Mouse (Mus musculus) hindbrain, embryonic 15.5 days (tissue): Measurements from ENCODE around the gene Th. TPM values are rescaled to one million over a fixed set of nuclear protein-coding genes. Genes with fewer than 3 reads are reported as not detected.
A peak's percentile ranks its signal among the peaks of the same experiment; 100 is the strongest.

ENCODE experiments used
- ATAC-seq: fragments of 200-750 bp; cut with Nextera tagmentation; 2 replicates; pipeline ENCODE4 v1.8.0; 2017; ENCODE audit warnings: low read depth, moderate number of reproducible peaks, moderate TSS enrichment; ENCODE audit not compliant: low FRiP score
- H3K27ac ChIP-seq: fragments of 300-500 bp; sonication (generic); replicated peaks from 2 replicates; pipeline ENCODE4 v1.5.1; 2015; ENCODE audit warnings: mild to moderate bottlenecking, inconsistent platforms
- H3K27me3 ChIP-seq: fragments of 300-500 bp; sonication (generic); 2 replicates; pipeline ENCODE4 v1.6.1; 2015; ENCODE audit warnings: control low read depth, inconsistent platforms
- H3K36me3 ChIP-seq: fragments of 300-500 bp; sonication (generic); 2 replicates; pipeline ENCODE4 v1.6.1; 2015; ENCODE audit warnings: control low read depth, inconsistent platforms
- H3K4me1 ChIP-seq: fragments of 300-500 bp; sonication (generic); replicated peaks from 2 replicates; pipeline ENCODE4 v1.6.1; 2015; ENCODE audit warnings: control low read depth, inconsistent platforms
- H3K4me2 ChIP-seq: fragments of 300-500 bp; sonication (generic); 2 replicates; pipeline ENCODE4 v1.6.1; 2015; ENCODE audit warnings: moderate library complexity, mild to moderate bottlenecking, inconsistent platforms
- H3K4me3 ChIP-seq: fragments of 300-500 bp; sonication (generic); 2 replicates; pipeline ENCODE4 v1.5.1; 2015; ENCODE audit warnings: mild to moderate bottlenecking, inconsistent platforms
- H3K9ac ChIP-seq: fragments of 300-500 bp; sonication (generic); 2 replicates; pipeline ENCODE4 v1.6.1; 2015; ENCODE audit warnings: inconsistent platforms
- H3K9me3 ChIP-seq: fragments of 300-500 bp; sonication (generic); 2 replicates; pipeline ENCODE4 v1.6.1; 2016; ENCODE audit warnings: control low read depth, inconsistent platforms
- WGBS: fragments of 180-500 bp; shearing (Covaris S2); methylation state at CpG from one replicate; pipeline ENCODE4 v1.1.7; 2015; 5-methylcytosine and 5-hydroxymethylcytosine counted together
- polyA plus RNA-seq: library from polyadenylated mRNA; unstranded; fragments of >200 nt; fragmentation: Nextera tagmentation; extraction: Ambion mirVana; gene quantifications from 2 replicates; pipeline ENCODE4 v1.2.1, GENCODE M21; 2015

Gene Th
- polyA plus RNA-seq, 1 experiment from 2014 or later = 11.0 TPM

DNA sequence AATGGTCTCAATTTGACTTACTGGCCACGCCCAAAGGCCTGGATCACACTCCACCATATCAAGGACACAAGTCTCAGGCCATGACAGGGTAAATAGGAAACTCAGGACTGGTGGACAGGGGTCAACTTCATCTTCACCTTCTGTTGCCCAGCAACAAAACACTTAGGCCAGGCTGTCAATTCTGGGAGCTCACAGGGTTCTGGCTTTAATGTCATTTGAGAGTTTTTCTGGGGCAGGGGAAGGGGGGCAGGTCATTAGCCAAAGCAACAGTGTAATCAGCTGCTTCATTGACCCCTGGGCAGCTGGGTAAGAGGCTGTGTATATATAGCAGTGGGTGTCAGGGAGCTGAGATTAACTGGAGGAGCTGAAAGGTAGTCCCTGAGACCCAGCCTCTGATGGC is 33.5 kb downstream of the Th start:
- H3K27ac ChIP-seq = no peak overlapping the region

DNA sequence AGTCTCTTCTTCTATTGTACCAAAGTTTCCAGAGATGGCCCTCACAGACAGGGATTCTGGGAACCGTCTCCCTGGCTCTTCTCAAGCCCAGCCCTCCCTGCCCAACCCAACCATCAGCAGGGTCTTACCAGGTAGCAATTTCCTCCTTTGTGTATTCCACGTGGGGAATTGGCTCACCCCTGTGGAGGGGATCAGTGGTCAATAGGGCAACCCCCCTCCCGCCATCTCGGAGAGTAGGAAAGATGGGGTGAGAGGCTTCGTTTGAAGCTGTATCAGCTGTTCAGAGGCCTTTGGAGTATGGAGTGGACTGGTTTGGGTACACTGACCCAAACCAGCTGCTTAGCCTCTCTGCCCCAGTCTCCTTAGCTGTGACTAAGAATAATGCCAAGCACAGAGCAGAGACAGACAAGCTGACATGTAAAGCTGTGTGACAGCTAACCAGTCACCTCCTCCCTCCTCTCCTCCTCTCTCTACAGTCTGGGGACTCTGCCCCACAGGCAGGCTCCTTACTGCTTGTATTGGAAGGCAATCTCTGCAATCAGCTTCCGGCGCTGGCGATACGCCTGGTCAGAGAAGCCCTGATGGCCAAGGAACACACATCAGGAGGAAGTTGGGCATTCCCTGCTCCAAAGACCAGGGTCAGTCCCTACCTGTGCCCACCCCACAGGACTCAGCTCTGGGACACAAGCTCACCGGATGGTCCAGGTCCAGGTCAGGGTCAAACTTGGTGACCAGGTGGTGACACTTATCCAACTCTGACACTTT is 34.8 kb downstream of the Th start:
- H3K4me3 ChIP-seq = no peak overlapping the region
- no peaks in the 10 kb centered on the region for H3K9me3 ChIP-seq
- no peaks in the 10 kb centered on the region for H3K27me3 ChIP-seq
- H3K9ac ChIP-seq = no peak overlapping the region
- H3K4me2 ChIP-seq = no peak overlapping the region
- WGBS = 76% methylated on average over 10 of the region's 10 CpGs
- no peak overlapping the region for H3K27ac ChIP-seq
- H3K36me3 ChIP-seq = no peaks in the 10 kb centered on the region
- H3K4me1 ChIP-seq = peaks cover 1% of the 10 kb centered on the region
- no peak for ATAC-seq

More for the DNA sequence above, 33.5 kb downstream of the Th start:
- H3K4me3 ChIP-seq = no peak overlapping the region
- H3K36me3 ChIP-seq = no peaks in the 10 kb centered on the region
- H3K4me1 ChIP-seq = peaks cover 14% of the 10 kb centered on the region
- H3K9ac ChIP-seq = no peak overlapping the region
- no peak overlapping the region for H3K4me2 ChIP-seq
- no peaks in the 10 kb centered on the region for H3K9me3 ChIP-seq
- 61% methylated on average over 1 of the region's 1 CpGs for WGBS
- no peaks in the 10 kb centered on the region for H3K27me3 ChIP-seq
- ATAC-seq = no peak

DNA sequence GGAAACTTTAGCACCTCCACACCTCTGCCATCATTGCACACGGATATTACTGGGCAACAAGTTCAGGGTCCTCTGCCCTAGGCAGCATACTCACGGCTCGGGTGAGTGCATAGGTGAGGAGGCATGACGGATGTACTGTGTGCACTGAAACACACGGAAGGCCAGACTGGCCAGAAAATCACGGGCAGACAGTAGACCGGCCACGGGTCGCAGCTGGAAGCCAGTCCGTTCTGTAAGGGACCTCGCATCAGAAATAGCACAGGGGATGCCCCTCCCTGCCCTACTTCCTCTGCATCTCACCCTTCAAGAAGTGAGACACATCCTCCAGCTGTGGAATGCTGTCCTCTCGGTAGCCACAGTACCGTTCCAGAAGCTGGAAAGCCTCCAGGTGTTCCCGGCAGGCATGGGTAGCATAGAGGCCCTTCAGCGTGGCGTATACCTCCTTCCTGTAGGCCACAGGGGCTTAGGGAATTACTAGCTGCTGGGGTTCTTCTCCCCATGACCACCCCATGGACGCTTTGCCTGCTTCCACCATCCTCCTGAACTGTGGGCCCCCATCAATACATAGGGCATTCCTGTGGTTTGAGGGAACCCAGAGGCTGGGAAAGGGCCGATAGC is 35.6 kb downstream of the Th start:
- no peak overlapping the region for H3K4me2 ChIP-seq
- H3K27me3 ChIP-seq = no peaks in the 10 kb centered on the region
- no peak overlapping the region for H3K4me3 ChIP-seq
- H3K9ac ChIP-seq = no peak overlapping the region
- H3K4me1 ChIP-seq = no peaks in the 10 kb centered on the region; the same call in 1 of the 2 replicates
- WGBS = 81% methylated on average over 18 of the region's 18 CpGs
- no peak for ATAC-seq
- H3K9me3 ChIP-seq = no peaks in the 10 kb centered on the region
- H3K27ac ChIP-seq = no peak overlapping the region
- no peaks in the 10 kb centered on the region for H3K36me3 ChIP-seq

DNA sequence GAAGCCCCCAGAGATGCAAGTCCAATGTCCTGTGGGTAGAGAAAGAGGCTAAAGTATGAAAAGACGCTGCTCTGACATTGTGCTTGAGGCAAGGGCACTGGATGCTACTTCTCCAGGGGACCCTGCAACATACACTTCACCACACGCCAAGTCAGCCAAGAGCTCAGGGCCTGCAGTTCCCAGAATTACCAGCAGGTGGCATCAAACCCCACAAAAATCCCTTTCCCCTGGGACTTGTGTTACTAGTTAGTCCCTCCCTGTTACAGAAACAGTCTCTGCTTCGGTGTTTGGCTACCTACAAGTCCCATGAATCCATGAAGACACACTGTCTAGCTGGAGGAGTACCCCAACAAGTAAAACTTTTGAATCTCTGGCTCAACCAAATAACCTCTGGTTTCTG is 36.3 kb downstream of the Th start:
- 5% methylated on average over 3 of the region's 3 CpGs for WGBS
- Histone ChIP-seq H3K27me3 (no peaks in the 10 kb centered on the region), H3K27ac (no peak overlapping the region)

DNA sequence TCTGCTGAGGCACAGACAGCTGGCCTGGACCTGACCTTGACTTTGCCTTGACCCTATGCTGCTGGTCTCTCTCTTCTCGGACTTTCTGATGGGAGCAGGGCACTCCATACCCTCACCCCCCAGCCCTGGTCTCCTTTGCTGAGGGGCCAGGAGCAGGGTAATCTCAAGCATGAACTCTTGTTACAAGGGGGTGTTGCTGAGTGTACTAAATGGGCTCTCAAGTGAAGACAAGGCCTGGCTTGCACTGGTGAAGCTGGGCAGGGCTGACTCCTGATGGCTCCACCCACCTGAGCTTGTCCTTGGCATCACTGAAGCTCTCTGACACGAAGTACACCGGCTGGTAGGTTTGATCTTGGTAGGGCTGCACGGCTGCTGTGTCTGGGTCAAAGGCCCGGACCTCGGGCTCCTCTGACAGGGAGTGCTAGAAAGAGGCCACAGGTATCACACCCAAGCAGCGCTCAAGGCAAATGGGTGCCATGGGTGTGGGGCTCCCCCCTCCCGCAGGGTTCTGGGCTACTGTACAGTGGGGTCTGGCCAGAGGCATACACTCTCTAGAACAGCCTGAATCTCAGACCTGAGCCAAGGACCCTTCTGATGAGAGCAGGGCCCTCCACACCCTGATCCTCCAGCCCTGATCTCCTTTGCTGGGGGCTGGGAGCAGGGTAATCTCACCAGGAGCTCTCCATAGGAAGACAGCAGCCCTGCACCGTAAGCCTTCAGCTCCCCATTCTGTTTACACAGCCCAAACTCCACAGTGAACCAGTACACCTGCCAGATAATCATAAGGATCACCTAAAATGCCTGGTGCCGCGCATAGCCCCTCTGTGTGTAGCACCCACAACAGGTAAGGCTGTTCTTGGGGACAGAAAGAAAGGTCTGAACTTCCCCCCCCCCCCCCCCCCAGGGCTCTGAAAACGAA is 36.9 kb downstream of the Th start:
- Histone ChIP-seq H3K4me2 (no peak overlapping the region), H3K27me3 (no peaks in the 10 kb centered on the region), H3K9me3 (no peaks in the 10 kb centered on the region), H3K27ac (no peak overlapping the region), H3K9ac (no peak overlapping the region), H3K4me3 (no peak overlapping the region), H3K36me3 (no peaks in the 10 kb centered on the region), H3K4me1 (no peaks in the 10 kb centered on the region)
- 72% methylated on average over 12 of the region's 12 CpGs for WGBS
- ATAC-seq = 0 out of 2 replicates have a peak, but pooled peaks have one; percentile 36

More for the DNA sequence above, 36.3 kb downstream of the Th start:
- no peaks in the 10 kb centered on the region for H3K36me3 ChIP-seq
- no peaks in the 10 kb centered on the region; the same call in 1 of the 2 replicates for H3K4me1 ChIP-seq
- H3K4me2 ChIP-seq = no peak overlapping the region
- ATAC-seq = peak; percentile 71; the same call in 1 of the 2 replicates
- no peak overlapping the region for H3K9ac ChIP-seq
- no peak overlapping the region for H3K4me3 ChIP-seq
- H3K9me3 ChIP-seq = no peaks in the 10 kb centered on the region

DNA sequence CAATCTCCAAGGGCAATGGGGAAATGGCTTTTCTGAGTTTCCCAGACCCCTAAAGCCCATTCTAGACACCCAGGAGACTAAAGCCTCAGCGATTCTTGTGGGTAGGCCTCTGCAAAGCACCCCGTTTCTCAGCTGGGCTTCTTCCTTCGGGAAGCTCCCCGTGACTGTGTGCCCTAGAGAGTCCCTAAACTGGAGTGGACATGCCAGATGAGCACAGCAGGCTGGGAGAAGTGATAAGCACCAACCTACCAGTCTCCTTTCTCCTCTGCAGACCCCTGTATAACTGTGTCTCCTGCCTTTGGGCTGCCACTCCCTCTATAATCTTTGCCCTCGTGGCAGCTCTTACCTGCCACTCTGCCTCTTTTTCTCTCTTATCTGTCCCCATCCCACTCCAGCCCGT is 37.6 kb downstream of the Th start:
- 85% methylated on average over 6 of the region's 6 CpGs for WGBS
- Histone ChIP-seq H3K27me3 (no peaks in the 10 kb centered on the region), H3K9me3 (no peaks in the 10 kb centered on the region), H3K27ac (no peak overlapping the region), H3K4me3 (no peak overlapping the region), H3K4me1 (no peaks in the 10 kb centered on the region), H3K4me2 (no peak overlapping the region), H3K36me3 (no peaks in the 10 kb centered on the region), H3K9ac (no peak overlapping the region)
- no peak for ATAC-seq

DNA sequence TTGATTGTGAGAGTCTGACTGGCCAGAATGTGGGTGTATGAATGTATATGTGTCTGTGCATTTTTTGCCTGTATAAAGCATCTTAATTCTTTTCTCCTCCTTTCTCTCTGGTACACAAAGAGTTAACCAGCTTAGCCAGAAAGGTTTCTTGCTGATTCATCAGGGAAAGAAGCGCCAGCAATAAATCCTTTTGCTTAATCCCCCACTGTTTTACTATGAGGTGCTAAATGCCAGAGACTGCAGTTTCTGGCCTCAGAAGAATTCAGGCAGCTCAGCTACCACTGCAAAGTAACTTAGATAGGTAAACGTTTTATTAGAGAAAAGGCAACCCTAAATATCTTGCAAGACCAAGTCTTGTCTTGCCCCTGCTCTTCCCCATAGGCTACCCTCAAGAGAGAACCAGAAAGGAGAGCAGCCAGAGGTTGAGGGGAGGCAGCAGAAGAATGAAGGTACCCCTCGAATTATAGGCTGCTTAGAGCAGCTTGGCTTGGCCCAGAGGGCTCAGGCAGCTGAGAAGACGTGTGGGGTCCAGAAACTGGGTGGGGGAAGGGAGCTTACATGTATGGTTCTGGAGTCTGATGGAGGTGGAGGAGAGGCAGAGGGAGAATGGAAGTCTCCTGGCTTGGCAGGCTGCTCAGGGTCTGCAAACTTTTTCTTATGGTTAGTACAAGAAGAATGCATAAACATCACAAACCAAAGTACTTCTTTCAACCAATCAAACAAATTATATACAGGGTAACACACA is 61.3 kb downstream of the Th start:
- no peak for ATAC-seq
- Histone ChIP-seq H3K9me3 (no peaks in the 10 kb centered on the region), H3K4me1 (no peaks in the 10 kb centered on the region), H3K27me3 (no peaks in the 10 kb centered on the region), H3K27ac (no peak overlapping the region), H3K4me3 (no peak overlapping the region), H3K9ac (no peak overlapping the region), H3K4me2 (no peak overlapping the region), H3K36me3 (no peaks in the 10 kb centered on the region)
- 6% methylated on average over 4 of the region's 4 CpGs for WGBS

DNA sequence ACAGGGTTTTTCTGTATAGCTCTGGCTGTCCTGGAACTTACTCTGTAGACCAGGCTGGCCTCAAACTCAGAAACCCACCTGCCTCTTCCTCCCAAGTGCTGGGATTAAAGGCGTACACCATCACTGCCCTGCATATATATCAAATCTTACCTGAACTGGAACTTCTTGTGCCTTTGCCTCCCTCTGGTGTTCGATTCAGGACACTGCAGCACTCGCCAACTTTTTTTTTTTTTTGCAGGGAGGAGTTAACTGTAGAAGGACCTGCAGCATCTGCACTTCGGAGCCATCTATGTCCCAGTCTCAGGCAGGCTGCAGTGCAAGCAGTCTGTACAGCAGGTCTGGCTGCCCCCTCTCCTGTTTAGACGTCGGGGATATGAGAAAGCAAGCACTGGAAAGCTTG is 80.2 kb downstream of the Th start:
- Histone ChIP-seq H3K27ac (no peak overlapping the region), H3K27me3 (no peaks in the 10 kb centered on the region), H3K4me2 (no peak overlapping the region), H3K9ac (no peak overlapping the region), H3K36me3 (no peaks in the 10 kb centered on the region), H3K9me3 (no peaks in the 10 kb centered on the region), H3K4me3 (no peak overlapping the region), H3K4me1 (no peaks in the 10 kb centered on the region)
- ATAC-seq = no peak
- WGBS = 23% methylated on average over 6 of the region's 6 CpGs

Other genes with a start within 250 kb of the Th start
- 0.81 and 2.0 TPM in 2 replicates for gene Ins2, start 187.7 kb downstream of the Th start, polyA plus RNA-seq
- 0.70 and 1.1 TPM in 2 replicates for gene Ascl2, start 38.1 kb upstream of the Th start, polyA plus RNA-seq
- gene Tspan32, start 73.9 kb upstream of the Th start, polyA plus RNA-seq = 0.31 and 1.00 TPM in 2 replicates
- 439 and 445 TPM in 2 replicates for gene Cd81, start 121.6 kb upstream of the Th start, polyA plus RNA-seq
- gene Tssc4, start 138.1 kb upstream of the Th start, polyA plus RNA-seq = 94.1 and 99.2 TPM in 2 replicates
- 1.8 and 2.7 TPM in 2 replicates for gene Trpm5, start 163.5 kb upstream of the Th start, polyA plus RNA-seq
- gene Kcnq1, start 175.2 kb upstream of the Th start, polyA plus RNA-seq = 1.1 and 1.5 TPM in 2 replicates